Mouse (Mus musculus) T-cell, adult 2 months (primary cell): ENCODE data around the gene Msh6.
A peak's percentile ranks its signal among the peaks of the same experiment; 100 is the strongest.
"Not testable (repeated sequence)": the region's sequence is repeated elsewhere in the genome, so short reads cannot be mapped to it uniquely, and the experiment has no call there.

Experiments used
- DNase-seq: peaks from one replicate; pipeline ENCODE4 v3.0.0; 2022; ENCODE audit warnings: low spot score

The Msh6 gene

DNA sequence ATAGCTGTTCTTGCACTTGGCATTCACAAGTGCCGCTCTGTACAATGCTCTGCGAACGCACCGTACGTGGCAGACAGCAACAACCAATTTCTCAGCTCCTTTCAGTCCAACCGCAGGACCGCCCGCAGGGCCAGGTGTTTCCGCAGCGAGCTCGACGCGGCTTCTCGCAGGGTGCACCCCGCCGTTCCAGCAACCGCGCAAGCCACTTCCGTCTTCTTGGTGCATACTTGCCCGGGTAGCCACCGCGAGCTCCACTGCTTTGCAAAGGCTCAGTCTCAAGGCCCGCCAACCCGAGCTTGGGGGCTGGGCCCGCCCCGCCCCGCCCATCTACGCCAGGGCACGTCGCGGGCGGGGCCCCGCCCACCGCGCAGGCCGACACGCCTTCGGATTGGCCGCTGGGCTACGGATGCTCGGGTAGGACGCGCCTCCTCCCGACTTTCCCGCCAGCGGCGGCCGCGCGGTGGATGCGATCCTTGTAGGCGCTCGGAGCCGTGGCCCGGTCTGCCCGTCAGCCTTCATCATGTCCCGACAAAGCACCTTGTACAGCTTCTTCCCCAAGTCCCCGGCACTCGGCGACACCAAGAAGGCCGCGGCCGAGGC, at the start of gene Msh6:
TSS of gene Msh6 (plus strand) at position 434 of the 600 bp plus-strand sequence.
- DNase-seq, result peak; percentile 97

GRCm38 (mm10) chr17:87934326-87934725, 40.5 kb upstream of the Msh6 start:
- no peak for DNase-seq

GRCm38 (mm10) chr17:87934736-87935135, 40.1 kb upstream of the Msh6 start:
- DNase-seq, result no peak

GRCm38 (mm10) chr17:87936156-87936555, 38.7 kb upstream of the Msh6 start:
- no peak for DNase-seq

DNA sequence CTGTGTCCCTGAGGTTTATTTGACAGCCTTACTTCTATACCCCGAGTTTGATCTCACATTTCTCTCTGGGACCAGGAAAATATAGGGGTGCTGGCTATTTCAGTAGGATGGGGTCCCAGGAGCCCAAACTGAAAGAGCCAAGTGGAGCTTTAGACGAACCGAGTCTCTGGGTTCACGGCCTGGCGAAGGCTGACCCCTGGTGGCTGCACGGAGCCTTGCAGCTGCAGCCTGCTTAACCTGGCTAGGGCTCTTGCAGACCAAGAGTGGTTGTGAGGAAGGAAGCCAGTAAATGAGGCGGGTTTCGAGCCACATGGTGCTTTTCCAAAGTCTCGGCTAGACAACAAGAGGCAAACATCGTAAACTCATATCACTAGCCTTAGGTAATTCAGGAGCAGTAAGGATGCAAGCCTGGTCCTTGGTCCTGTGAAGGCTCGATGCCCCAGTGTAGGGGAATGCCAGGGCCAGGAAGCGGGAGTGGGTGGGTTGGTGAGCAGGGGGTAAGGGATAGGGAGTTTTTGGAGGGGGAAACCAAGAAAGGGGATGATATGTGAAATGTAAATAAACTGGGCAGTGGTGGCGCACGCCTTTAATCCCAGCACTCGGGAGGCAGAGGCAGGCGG, 25.8 kb upstream of the Msh6 start:
- peak; percentile 62 for DNase-seq

- not testable (repeated sequence) for DNase-seq
Measured at GRCm38 (mm10) chr17:87954618-87955124, 20.2 kb upstream of the Msh6 start.

- DNase-seq, result no peak
Measured at GRCm38 (mm10) chr17:87957096-87957840, 17.6 kb upstream of the Msh6 start.

GRCm38 (mm10) chr17:87958283-87958682, 16.6 kb upstream of the Msh6 start:
- no peak for DNase-seq

- not testable (repeated sequence) for DNase-seq
Measured at GRCm38 (mm10) chr17:87959406-87959805, 15.5 kb upstream of the Msh6 start.

GRCm38 (mm10) chr17:87959931-87960330, 14.9 kb upstream of the Msh6 start:
- DNase-seq, result not testable (repeated sequence)

DNA sequence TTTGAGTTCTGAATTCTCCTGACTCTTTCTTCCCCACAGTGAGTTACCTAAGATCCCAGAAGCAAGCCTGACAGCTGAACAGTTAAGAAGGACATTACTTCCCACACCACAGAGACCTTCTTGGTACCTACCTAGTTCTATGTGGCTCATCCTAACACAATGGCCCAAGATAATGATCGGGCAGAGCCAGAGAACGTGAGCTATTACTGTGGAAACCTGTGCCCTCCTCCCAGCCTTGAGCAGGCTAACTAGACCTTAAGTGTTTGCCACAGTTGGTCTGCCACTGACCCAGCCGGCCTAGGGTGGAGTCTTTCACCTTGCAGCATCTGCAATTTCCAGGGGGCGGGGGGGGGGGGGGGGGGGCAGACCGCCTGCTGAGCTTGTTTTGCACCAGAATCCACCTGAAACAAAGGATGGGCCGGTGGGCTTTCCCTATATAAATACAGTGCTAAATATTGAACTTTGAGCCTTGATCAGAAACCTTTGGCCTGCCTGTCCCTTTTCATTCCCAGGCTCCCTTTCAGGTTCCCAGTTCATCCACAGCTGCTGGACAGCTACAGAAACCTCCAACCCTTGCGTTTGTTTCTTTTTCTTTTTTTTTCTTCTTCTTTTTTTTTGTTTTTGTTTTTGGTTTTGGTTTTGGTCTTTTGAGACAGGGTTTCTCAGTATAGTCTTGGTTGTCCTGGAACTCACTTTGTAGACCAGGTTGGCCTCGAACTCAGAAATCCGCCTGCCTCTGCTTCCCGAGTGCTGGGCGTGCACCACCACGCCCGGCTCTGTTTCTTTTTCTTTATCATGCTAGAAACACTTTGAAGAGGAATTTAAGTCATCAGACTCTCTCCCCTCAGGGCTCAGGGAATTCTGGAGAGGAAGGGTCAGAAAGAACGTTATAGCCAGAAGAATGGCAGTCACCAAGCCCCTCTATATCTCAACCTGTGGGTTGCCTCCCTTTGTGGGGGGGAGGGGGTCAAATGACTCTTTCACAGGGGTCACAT, 11.5 kb upstream of the Msh6 start:
- no peak for DNase-seq

DNA sequence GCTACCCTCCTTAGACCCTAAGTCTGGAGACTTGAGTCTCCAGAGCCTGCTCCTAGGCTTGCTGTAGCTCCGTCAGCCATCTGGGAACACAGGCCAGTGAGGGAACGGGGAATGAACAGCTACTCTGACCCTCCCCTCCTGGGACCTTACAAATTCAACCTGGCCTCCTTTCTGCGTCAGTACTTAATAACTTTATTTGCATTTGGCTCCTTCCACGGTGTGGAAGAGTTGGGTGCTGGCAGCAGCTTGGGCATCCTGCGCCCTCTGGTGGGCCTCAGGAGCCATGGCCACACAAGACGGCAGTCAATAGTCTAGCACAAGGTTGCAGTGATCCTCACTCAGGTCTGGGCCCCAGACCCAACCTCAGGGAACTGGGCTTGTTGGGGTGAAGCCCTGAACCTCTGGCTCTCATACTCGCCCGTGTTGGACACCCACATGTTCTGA, 6.4 kb upstream of the Msh6 start:
- not testable (repeated sequence) for DNase-seq

DNA sequence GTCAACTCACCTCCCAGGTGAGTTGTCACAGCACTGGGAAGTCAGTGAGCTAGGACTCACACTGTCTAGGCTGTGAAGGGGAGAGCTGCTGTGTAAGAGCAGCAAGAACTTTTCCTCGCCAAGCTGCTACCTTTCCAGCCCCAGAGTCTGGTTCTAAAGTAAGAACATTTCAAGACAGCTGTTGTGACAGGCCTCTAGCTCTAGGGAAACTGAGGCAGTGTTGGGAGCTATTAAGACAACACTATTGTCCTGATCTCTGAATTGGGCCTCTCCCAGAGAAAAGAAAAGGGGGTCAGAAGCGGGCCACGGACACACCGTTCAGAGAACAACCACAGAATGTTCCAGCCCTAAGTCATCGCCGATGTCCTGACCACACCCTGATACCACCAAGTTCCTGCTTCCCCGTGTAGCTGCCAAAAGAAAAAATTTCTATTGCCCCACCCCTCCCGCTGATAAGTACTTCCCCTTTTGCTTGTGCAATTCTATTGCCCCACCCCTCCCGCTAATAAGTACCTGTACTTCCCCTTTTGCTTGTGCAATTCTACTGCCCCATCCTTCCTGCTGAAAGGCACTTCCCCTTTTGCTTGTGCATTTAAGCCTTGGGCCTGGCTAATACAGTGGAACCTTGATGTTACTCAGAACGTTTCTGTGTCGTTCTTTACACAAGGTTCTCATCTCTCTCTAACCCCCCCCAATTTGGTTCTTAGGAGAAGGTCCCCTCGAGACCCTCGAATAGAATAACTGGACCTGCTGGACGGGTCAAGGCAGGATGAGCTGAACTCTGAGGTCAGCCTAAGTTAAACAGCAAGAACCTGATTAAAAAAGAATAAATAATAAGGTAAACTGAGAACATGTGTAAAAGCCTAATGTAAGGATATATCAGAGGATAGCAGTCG, 2.9 kb upstream of the Msh6 start:
- DNase-seq, result not testable (repeated sequence)

- DNase-seq, result no peak
Measured at GRCm38 (mm10) chr17:87972856-87973255, 2.0 kb upstream of the Msh6 start.

GRCm38 (mm10) chr17:87973261-87974167, 1.3 kb upstream of the Msh6 start:
- DNase-seq, result no peak

- no peak for DNase-seq
Measured at GRCm38 (mm10) chr17:87975229-87975853, 479 bp downstream of the Msh6 start.

GRCm38 (mm10) chr17:87976154-87976806, 1.4 kb downstream of the Msh6 start:
- no peak for DNase-seq

DNA sequence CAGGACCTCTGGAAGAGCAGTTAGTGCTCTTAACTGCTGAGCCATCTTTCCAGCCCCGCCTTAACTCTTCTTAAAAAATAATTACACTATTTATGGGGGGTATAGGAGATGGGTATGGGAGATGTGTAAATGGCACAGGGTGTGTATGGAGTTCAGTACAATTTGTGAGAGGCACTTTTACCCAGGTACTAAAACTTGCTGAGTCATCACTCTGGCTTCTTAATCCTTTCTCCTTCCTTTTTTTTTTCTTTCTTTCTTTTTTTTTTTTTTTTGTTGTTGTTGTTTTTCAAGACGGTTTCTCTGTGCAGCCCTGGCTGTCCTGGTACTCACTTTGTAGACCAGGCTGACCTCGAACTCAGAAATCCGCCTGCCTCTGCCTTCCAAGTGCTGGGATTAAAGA, 2.1 kb downstream of the Msh6 start:
- not testable (repeated sequence) for DNase-seq
